Mouse (Mus musculus): ENCODE data around the gene Evi5.

The Evi5 gene

DNA sequence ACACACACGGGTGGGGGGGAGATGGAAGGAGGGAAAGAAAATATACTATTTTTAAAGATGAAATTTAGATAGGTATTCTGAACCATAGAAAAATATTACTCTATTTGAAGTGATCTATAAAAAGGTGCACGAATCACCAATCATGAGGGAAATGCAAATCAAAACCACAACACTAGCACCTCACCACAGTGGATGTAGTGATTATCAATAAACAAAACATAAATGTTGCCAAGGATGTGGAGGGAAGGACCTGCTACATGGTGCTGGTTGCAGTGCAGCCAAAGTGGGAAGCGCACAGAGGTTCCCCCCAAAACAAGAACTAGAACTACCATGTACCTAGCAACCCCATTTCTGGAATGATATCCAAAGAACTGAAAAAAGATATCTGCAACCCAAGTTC lies 179.9 kb downstream of the Evi5 start:
- TF ChIP-seq GATA4 (IDR thresholded peaks at IDR 0.05; ENCODE audit: insufficient replicate concordance, low read length): no peak

Measured in liver, adult (tissue).